In the genomic region with DNA sequence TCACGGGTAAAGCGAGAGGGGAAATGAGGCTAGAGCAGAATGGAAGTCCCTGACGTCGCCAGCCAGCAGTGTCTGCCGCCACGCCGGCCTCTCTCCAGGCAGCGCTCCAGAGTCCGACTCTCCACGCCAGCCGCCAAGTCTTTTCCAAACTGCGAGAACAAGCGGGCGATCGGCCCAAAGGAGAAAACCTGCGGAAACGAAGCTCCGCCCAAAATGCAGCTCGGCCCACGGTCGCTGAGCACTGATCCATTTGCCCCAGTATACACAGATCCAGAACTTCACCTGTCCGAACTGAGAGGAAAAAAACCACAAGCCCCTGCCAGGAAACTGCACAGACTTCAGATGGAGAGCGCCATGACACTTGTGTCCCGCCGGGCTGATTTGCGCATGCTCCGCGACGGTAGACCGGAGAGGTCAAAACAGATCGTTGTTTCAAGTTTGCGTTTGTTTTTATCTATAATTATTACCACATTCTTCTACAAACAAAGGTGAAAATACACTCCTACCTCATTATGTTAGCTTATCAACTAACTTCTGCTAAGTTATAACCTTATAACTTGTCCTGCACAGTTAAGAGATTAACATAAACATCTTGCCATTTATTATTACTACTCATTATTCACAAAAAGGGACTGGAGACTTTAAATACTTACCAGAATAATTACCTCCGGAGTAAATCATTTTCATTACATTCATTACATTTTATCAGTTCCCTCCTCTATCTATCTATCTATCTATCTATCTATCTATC, we compare ENCODE assay signal across 7 mouse cellular contexts. TPM values are rescaled to one million over a fixed set of nuclear protein-coding genes. Genes with fewer than 3 reads are reported as not detected.
DNase-seq lines count a peak whose midpoint lies in the region; ATAC-seq and TF ChIP-seq lines count a peak whose summit lies in the region.

TSS of gene Cdkal1 (minus strand) at position 394 of the 751 bp plus-strand sequence.

- peak within 1 kb of the TSS; percentile 88 for H3K27ac ChIP-seq in embryonic facial prominence, embryonic 12.5 days
- peak within 1 kb of the TSS; percentile 93 for H3K27ac ChIP-seq in heart, adult 2 months
- peak within 1 kb of the TSS; percentile 86 for H3K27ac ChIP-seq in limb, embryonic 13.5 days
- H3K27ac ChIP-seq in midbrain, embryonic 16.5 days (ENCODE audit: low read length) = peak within 1 kb of the TSS; percentile 79

- H3K36me3 ChIP-seq in embryonic facial prominence, embryonic 12.5 days = 0 out of 2 replicates have a peak, but pooled peaks cover 4% of the 10 kb centered on the region
- peaks cover 7% of the 10 kb centered on the region for H3K36me3 ChIP-seq in heart, adult 2 months (ENCODE audit: control insufficient read depth, insufficient read depth, low read length)
- peaks cover 15% of the 10 kb centered on the region for H3K36me3 ChIP-seq in limb, embryonic 13.5 days
- no peaks in the 10 kb centered on the region for H3K36me3 ChIP-seq in midbrain, embryonic 16.5 days (ENCODE audit: control insufficient read depth, insufficient read depth, low read length)

- H3K4me3 ChIP-seq in embryonic facial prominence, embryonic 12.5 days = peak within 1 kb of the TSS; percentile 76
- H3K4me3 ChIP-seq in heart, adult 2 months = peak within 1 kb of the TSS; percentile 92
- peak within 1 kb of the TSS; percentile 81 for H3K4me3 ChIP-seq in limb, embryonic 13.5 days
- peak within 1 kb of the TSS; percentile 76 for H3K4me3 ChIP-seq in midbrain, embryonic 16.5 days (ENCODE audit: low read depth, low read length)

- intact Hi-C loops in heart, adult 2 months (cut with DNase I) = loop anchor here (2.0 to 10.0 kb wide), 3 partner anchors 131 to 399 kb away; partner anchors contain the start of gene E2f3

- peak; percentile 75; the same call in 1 of the 2 replicates for ATAC-seq in embryonic facial prominence, embryonic 12.5 days (ENCODE audit: insufficient number of reproducible peaks, insufficient read depth, low FRiP score, low TSS enrichment)
- ATAC-seq in limb, embryonic 13.5 days (ENCODE audit: low FRiP score, low read depth) = peak; percentile 87
- peak; percentile 95 for ATAC-seq in midbrain, embryonic 16.5 days

- H3K4me1 ChIP-seq in embryonic facial prominence, embryonic 12.5 days = peaks cover 8% of the 10 kb centered on the region
- peaks cover 2% of the 10 kb centered on the region for H3K4me1 ChIP-seq in heart, adult 2 months (ENCODE audit: control insufficient read depth, insufficient read depth, low read length)
- peaks cover 15% of the 10 kb centered on the region for H3K4me1 ChIP-seq in limb, embryonic 13.5 days
- peaks cover 11% of the 10 kb centered on the region for H3K4me1 ChIP-seq in midbrain, embryonic 16.5 days (ENCODE audit: control insufficient read depth, insufficient read depth, low read length)

- H3K9me3 ChIP-seq in embryonic facial prominence, embryonic 12.5 days = no peaks in the 10 kb centered on the region
- H3K9me3 ChIP-seq in limb, embryonic 13.5 days = no peaks in the 10 kb centered on the region
- no peaks in the 10 kb centered on the region for H3K9me3 ChIP-seq in midbrain, embryonic 16.5 days (replicated peaks; ENCODE audit: control insufficient read depth, low read length, poor library complexity, severe bottlenecking)

- 0 out of 2 replicates have a peak, but pooled peaks have one; percentile 59 for TF ChIP-seq EP300 in heart, adult 2 months (IDR thresholded peaks at IDR 0.05; ENCODE audit: insufficient read depth, low read depth, low read length)

- peak; percentile 86 for DNase-seq in adrenal gland, postnatal 25 days
- DNase-seq in heart, adult 2 months = peak; percentile 88 to 89
- peak; percentile 82 to 86 for DNase-seq in kidney, adult 8-10 months
- peak; percentile 68 to 86 for DNase-seq in spleen, postnatal 10 days (ENCODE audit: low spot score in 2 of 2)

- peak within 1 kb of the TSS; percentile 79 for H3K9ac ChIP-seq in embryonic facial prominence, embryonic 12.5 days
- H3K9ac ChIP-seq in heart, adult 2 months (ENCODE audit: low read depth, low read length) = peak within 1 kb of the TSS; percentile 80
- H3K9ac ChIP-seq in limb, embryonic 13.5 days = peak within 1 kb of the TSS; percentile 83
- peak within 1 kb of the TSS; percentile 74 for H3K9ac ChIP-seq in midbrain, embryonic 16.5 days (ENCODE audit: low read depth, low read length)

- TF ChIP-seq CTCF in heart, adult 2 months (IDR thresholded peaks at IDR 0.05) = no peak

- peak within 1 kb of the TSS; percentile 58 for H3K4me2 ChIP-seq in embryonic facial prominence, embryonic 12.5 days (replicated peaks)
- H3K4me2 ChIP-seq in limb, embryonic 13.5 days (replicated peaks) = peak within 1 kb of the TSS; percentile 60
- H3K4me2 ChIP-seq in midbrain, embryonic 16.5 days (ENCODE audit: low read length) = peak within 1 kb of the TSS; percentile 62

- peaks cover 2% of the 10 kb centered on the region; the same call in 1 of the 2 replicates for H3K79me2 ChIP-seq in heart, adult 2 months (replicated peaks; ENCODE audit: control insufficient read depth, insufficient read depth, low read length)

- peak; percentile 78 for TF ChIP-seq POLR2A in heart, adult 2 months (IDR thresholded peaks at IDR 0.05; ENCODE audit: insufficient read depth, low read depth, low read length)

- WGBS in embryonic facial prominence, embryonic 12.5 days = under 1% methylated on average over 33 of the region's 33 CpGs
- WGBS in heart, adult 2 months = 0% methylated on average over 33 of the region's 33 CpGs
- 1% methylated on average over 33 of the region's 33 CpGs for WGBS in limb, embryonic 13.5 days
- WGBS in midbrain, embryonic 16.5 days = under 1% methylated on average over 33 of the region's 33 CpGs

- H3K27me3 ChIP-seq in embryonic facial prominence, embryonic 12.5 days = no peaks in the 10 kb centered on the region
- H3K27me3 ChIP-seq in heart, adult 2 months (ENCODE audit: control insufficient read depth, insufficient read depth, low read length) = no peaks in the 10 kb centered on the region
- no peaks in the 10 kb centered on the region for H3K27me3 ChIP-seq in limb, embryonic 13.5 days
- no peaks in the 10 kb centered on the region for H3K27me3 ChIP-seq in midbrain, embryonic 16.5 days (ENCODE audit: control insufficient read depth, insufficient read depth, low read depth, low read length)

RNA-seq across cellular contexts. Expression of gene Cdkal1, which starts in this region (rescaled TPM):
- total RNA-seq in adrenal gland, postnatal 25 days (2021) = 28.9 and 31.8 TPM in 2 replicates
- 42.7 and 44.0 TPM in 2 replicates for polyA plus RNA-seq in embryonic facial prominence, embryonic 12.5 days (2016; fragmentation: Nextera tagmentation; extraction: Ambion mirVana)
- total RNA-seq in heart, adult 2 months (2021) = 10 to 100 TPM; 29.9 to 30.3 TPM
- 3.9 and 6.8 TPM in 2 replicates for polyA plus RNA-seq in heart, adult 2 months (2012; rRNA removed)
- 37.9 and 38.1 TPM in 2 replicates for polyA plus RNA-seq in limb, embryonic 13.5 days (2015; fragmentation: Nextera tagmentation; extraction: Ambion mirVana)
- 21.4 and 22.0 TPM in 2 replicates for polyA plus RNA-seq in midbrain, embryonic 16.5 days (2015; fragmentation: Nextera tagmentation; extraction: Ambion mirVana)

Comparison
In these comparisons a context has a peak if more than half of its experiments do, and no peak if none do; other contexts are left out.
1. Peak in every context shown above with its lines: DNase-seq, ATAC-seq, H3K4me3 ChIP-seq and H3K27ac ChIP-seq.